8 mouse cellular contexts compared by ENCODE assay signal in genomic region chr5:64610562-64611405, GRCm38 (mm10).
DNase-seq lines count a peak whose midpoint lies in the region; ATAC-seq lines count a peak whose summit lies in the region.

No protein-coding gene starts in this region.

- DNase-seq in MN1 (ENCODE audit: low spot score) = peak; percentile 41
- peak; percentile 73 to 88 for DNase-seq in adrenal gland, postnatal 36 days
- peak; percentile 44 for DNase-seq in gastrocnemius, postnatal 10 days
- DNase-seq in liver, embryonic 11.5 days (ENCODE audit: low spot score) = peak; percentile 77
- peak; percentile 88 for DNase-seq in neural tube, embryonic 10.5 days (ENCODE audit: extremely low spot score, low spot score)
- DNase-seq in cerebellum, adult 9-10 months = no peak
- DNase-seq in layer of hippocampus, adult 11-12 months (ENCODE audit: low spot score) = no peak

- H3K27ac ChIP-seq in hindbrain, embryonic 16.5 days (ENCODE audit: low read depth, low read length) = no peak overlapping the region
- H3K27ac ChIP-seq in liver, embryonic 11.5 days (ENCODE audit: low read depth, low read length) = peak overlapping the region; percentile 72

- peaks cover 4% of the 10 kb centered on the region; the same call in 1 of the 2 replicates for H3K4me1 ChIP-seq in hindbrain, embryonic 16.5 days (ENCODE audit: control insufficient read depth, insufficient read depth, low read depth, low read length)
- H3K4me1 ChIP-seq in liver, embryonic 11.5 days (replicated peaks; ENCODE audit: control insufficient read depth, insufficient read depth, low read length) = peaks cover 24% of the 10 kb centered on the region

- H3K4me2 ChIP-seq in hindbrain, embryonic 16.5 days (ENCODE audit: low read length) = no peak overlapping the region
- H3K4me2 ChIP-seq in liver, embryonic 11.5 days = peak overlapping the region; percentile 35

- H3K4me3 ChIP-seq in hindbrain, embryonic 16.5 days (ENCODE audit: low read length) = no peak overlapping the region
- no peak overlapping the region for H3K4me3 ChIP-seq in liver, embryonic 11.5 days (ENCODE audit: low read depth, low read length)

- H3K36me3 ChIP-seq in hindbrain, embryonic 16.5 days (ENCODE audit: control insufficient read depth, insufficient read depth, low read length) = no peaks in the 10 kb centered on the region
- no peaks in the 10 kb centered on the region for H3K36me3 ChIP-seq in liver, embryonic 11.5 days (ENCODE audit: control insufficient read depth, insufficient read depth, low read length)

- 10% methylated on average over 12 of the region's 13 CpGs for WGBS in hindbrain, embryonic 16.5 days
- 22% methylated on average over 13 of the region's 13 CpGs for WGBS in liver, embryonic 11.5 days

- ATAC-seq in hindbrain, embryonic 16.5 days = peak; percentile 64; the same call in 1 of the 2 replicates
- peak; percentile 79 for ATAC-seq in liver, embryonic 11.5 days (replicated peaks; ENCODE audit: low FRiP score)

- no peak overlapping the region for H3K9ac ChIP-seq in hindbrain, embryonic 16.5 days (ENCODE audit: low read depth, low read length)
- H3K9ac ChIP-seq in liver, embryonic 11.5 days (ENCODE audit: low read depth, low read length) = peak overlapping the region; percentile 59

- H3K9me3 ChIP-seq in hindbrain, embryonic 16.5 days (ENCODE audit: control insufficient read depth, low read length) = no peaks in the 10 kb centered on the region
- H3K9me3 ChIP-seq in liver, embryonic 11.5 days (ENCODE audit: control insufficient read depth, low read length) = no peaks in the 10 kb centered on the region

- no peaks in the 10 kb centered on the region for H3K27me3 ChIP-seq in hindbrain, embryonic 16.5 days (replicated peaks; ENCODE audit: control insufficient read depth, insufficient read depth, low read length)
- H3K27me3 ChIP-seq in liver, embryonic 11.5 days (replicated peaks; ENCODE audit: control insufficient read depth, insufficient read depth, low read length) = no peaks in the 10 kb centered on the region

Comparison
In these comparisons a context has a peak if more than half of its experiments do, and no peak if none do; other contexts are left out.
1. DNase-seq: peak in MN1 (single experiment), adrenal gland, postnatal 36 days (2 of 2), gastrocnemius, postnatal 10 days (single experiment), liver, embryonic 11.5 days (single experiment) and neural tube, embryonic 10.5 days (single experiment); none in cerebellum, adult 9-10 months (single experiment) and layer of hippocampus, adult 11-12 months (single experiment).